Mouse (Mus musculus): Measurements from ENCODE around the gene Cd5l.
A peak's percentile ranks its signal among the peaks of the same experiment; 100 is the strongest.

The Cd5l gene

DNA sequence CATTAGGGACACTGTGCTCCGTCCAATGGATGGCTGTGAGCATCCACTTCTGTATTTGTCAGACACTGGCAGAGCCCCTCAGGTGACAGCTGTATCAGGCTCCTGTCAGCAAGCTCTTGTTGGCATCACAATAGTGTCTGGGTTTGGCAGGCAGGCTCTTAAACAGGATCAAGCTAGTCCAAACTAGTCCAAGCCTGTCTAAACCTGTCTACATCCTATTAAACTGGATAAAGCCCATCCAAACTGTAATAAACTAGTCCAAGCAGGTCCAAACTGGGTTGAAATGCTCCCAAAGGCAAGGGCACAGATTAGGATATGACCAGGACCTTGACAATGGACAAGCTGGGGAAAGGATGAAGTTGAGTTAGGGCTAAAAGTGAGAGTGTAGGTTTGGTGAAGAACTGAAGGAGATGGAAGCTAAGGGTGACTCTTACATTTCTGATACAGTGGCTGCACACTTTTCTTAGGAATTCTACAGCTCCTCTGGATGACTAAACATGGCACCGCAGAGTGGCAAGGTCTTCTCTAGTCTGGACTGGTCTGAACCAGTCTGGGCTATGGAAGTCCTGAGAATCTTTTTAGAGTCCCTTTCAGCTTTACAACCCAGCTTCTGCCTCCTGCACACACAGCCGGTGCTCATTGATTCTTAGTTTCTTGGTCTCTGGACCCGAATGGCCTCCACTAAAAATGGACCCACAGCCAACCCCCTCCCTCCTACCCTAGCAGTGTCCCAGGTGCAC, 51.7 kb downstream of the Cd5l start:
- DNase-seq, result no peak

DNA sequence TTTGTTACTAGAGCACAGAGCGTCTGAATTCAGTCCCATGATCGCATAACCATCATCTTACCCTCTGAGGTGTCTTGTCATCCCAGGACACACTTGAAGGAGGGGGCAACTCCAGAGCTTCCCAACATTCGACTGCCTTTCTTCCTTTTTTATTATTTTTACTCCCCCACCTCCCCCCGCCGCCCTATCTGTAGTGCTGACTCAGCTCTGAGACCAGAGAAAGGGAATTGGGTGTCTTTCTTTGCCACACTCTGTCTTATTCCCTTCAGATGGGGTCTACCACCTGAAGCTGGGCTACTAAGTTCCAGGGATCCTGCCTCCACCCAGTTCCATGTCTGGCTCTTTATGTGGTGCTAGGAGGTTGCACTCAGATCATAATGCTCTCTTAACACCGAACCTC, 52.9 kb downstream of the Cd5l start:
- DNase-seq, result no peak

DNA sequence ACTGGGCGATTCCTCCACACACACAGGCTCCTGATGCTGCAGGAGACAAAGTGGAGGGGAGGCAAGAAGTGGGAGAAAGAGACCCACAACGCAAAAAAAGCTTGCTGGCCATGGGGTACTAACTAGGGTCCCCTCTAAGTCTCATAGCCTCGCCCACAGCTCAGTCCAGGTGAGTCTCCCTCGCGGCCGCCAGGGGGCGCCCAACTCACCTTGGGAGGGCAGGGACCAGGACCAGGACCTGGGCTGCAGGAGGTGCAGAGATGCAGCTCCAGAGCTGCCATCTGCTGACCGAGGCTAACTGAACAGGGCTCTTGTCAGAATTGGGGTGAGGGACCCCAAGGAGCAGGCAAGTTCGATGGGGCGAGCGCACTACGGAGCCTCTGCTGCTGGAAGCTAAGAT, 53.5 kb downstream of the Cd5l start:
- peak; percentile 55 for DNase-seq

DNA sequence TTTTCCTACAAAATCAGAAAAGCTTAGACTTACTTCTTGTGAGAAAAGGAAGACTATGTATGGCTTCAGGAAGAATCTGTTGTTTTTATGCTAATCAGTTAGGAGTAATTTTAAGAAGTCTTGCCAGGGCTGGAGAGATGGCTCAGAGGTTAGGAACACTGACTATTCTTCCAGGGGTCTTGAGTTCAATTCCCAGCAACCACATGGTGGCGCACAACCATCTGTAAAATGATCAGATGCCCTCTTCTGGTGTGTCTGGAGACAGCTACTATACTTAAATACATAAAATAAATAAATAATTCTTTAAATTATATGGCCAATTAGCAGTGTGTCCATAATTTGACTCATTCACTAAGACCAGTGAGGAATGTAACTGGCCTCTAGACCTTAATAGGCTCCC, 63.0 kb downstream of the Cd5l start:
- no peak for DNase-seq
